In genomic region chr13:19523686-19524085, GRCm38 (mm10) we compare ENCODE assay signal across 24 mouse cellular contexts.
"Had no signal": no experiment of that assay in that cellular context is flagged by ENCODE, and none has a peak within 500 bp of the region (broad histone marks: within the 10 kb centered on the region; RNA-seq: fewer than 3 reads in every experiment).

No protein-coding gene starts in this region.

- H3K27ac ChIP-seq: heart, embryonic 10.5 days; hindbrain, embryonic 10.5 days; hindbrain, embryonic 12.5 days; hindbrain, embryonic 14.5 days; intestine, embryonic 15.5 days; kidney, embryonic 15.5 days; kidney, postnatal 0 days; left cerebral cortex, adult 2 months; limb, embryonic 10.5 days; limb, embryonic 12.5 days; liver, embryonic 13.5 days; liver, embryonic 15.5 days had no signal

- H3K9ac ChIP-seq: heart, embryonic 12.5 days; hindbrain, embryonic 12.5 days; hindbrain, embryonic 14.5 days; intestine, embryonic 15.5 days; kidney, embryonic 15.5 days; limb, embryonic 12.5 days; liver, embryonic 13.5 days; liver, embryonic 15.5 days had no signal

- DNase-seq: gastrocnemius, postnatal 14 days; gastrocnemius, postnatal 36 days; heart, adult 11 months; heart, postnatal 10 days; heart, postnatal 4 days; kidney, adult 11 months; kidney, adult 2 months; kidney, adult 9 months; kidney, postnatal 14 days; kidney, postnatal 36 days; liver; liver, embryonic 13.5 days had no signal

- H3K4me1 ChIP-seq: heart, embryonic 10.5 days; heart, embryonic 12.5 days; hindbrain, embryonic 10.5 days; hindbrain, embryonic 12.5 days; intestine, embryonic 15.5 days; kidney, embryonic 15.5 days; limb, embryonic 10.5 days; limb, embryonic 12.5 days; liver, embryonic 13.5 days; liver, embryonic 15.5 days had no signal

- H3K36me3 ChIP-seq: heart, embryonic 10.5 days; heart, embryonic 12.5 days; hindbrain, embryonic 10.5 days; hindbrain, embryonic 12.5 days; intestine, embryonic 15.5 days; kidney, embryonic 15.5 days; limb, embryonic 10.5 days; limb, embryonic 12.5 days; liver, embryonic 13.5 days; liver, embryonic 15.5 days had no signal

- H3K9me3 ChIP-seq: heart, embryonic 10.5 days; heart, embryonic 12.5 days; hindbrain, embryonic 10.5 days; hindbrain, embryonic 12.5 days; intestine, embryonic 15.5 days; kidney, embryonic 15.5 days; limb, embryonic 10.5 days; limb, embryonic 12.5 days; liver, embryonic 13.5 days; liver, embryonic 15.5 days had no signal

- H3K4me3 ChIP-seq: heart, embryonic 10.5 days; heart, embryonic 12.5 days; hindbrain, embryonic 10.5 days; hindbrain, embryonic 12.5 days; intestine, embryonic 15.5 days; kidney, embryonic 15.5 days; left cerebral cortex, adult 2 months; limb, embryonic 10.5 days; limb, embryonic 12.5 days; liver, embryonic 13.5 days; liver, embryonic 15.5 days had no signal
